Mouse (Mus musculus) forebrain, embryonic 16.5 days (tissue): ENCODE results near the gene Tmem238. TPM values are rescaled to one million over a fixed set of nuclear protein-coding genes. Genes with fewer than 3 reads are reported as not detected.
A peak's percentile ranks its signal among the peaks of the same experiment; 100 is the strongest.

Experiments used
- ATAC-seq: fragments of 200-750 bp; cut with Nextera tagmentation; 2 replicates; pipeline ENCODE4 v1.8.0; 2017; ENCODE audit warnings: mild to moderate bottlenecking, moderate library complexity
- H3K27ac ChIP-seq: fragments of 300-500 bp; sonication (generic); 2 replicates; pipeline ENCODE4 v1.5.1; 2014; ENCODE audit warnings: low read length, control low read depth
- H3K27me3 ChIP-seq: fragments of 300-500 bp; sonication (generic); replicated peaks from 2 replicates; pipeline ENCODE4 v1.6.1; 2014; ENCODE audit warnings: low read length; ENCODE audit not compliant: control insufficient read depth, insufficient read depth
- H3K36me3 ChIP-seq: fragments of 300-500 bp; sonication (generic); 2 replicates; pipeline ENCODE4 v1.6.1; 2014; ENCODE audit not compliant: control insufficient read depth, insufficient read depth
- H3K4me1 ChIP-seq: fragments of 300-500 bp; sonication (generic); replicated peaks from 2 replicates; pipeline ENCODE4 v1.6.1; 2014; ENCODE audit warnings: low read length; ENCODE audit not compliant: control insufficient read depth, insufficient read depth
- H3K4me2 ChIP-seq: fragments of 300-500 bp; sonication (generic); 2 replicates; pipeline ENCODE4 v1.6.1; 2014; ENCODE audit warnings: mild to moderate bottlenecking, low read length, control low read depth
- H3K4me3 ChIP-seq: fragments of 300-500 bp; sonication (generic); replicated peaks from 2 replicates; pipeline ENCODE4 v1.5.1; 2014; ENCODE audit warnings: mild to moderate bottlenecking, low read length, control low read depth
- H3K9ac ChIP-seq: fragments of 300-500 bp; sonication (generic); replicated peaks from 2 replicates; pipeline ENCODE4 v1.6.1; 2014; ENCODE audit warnings: low read depth, low read length, control low read depth
- H3K9me3 ChIP-seq: fragments of 300-500 bp; sonication (generic); 2 replicates; pipeline ENCODE4 v1.6.1; 2016; ENCODE audit warnings: low read length; ENCODE audit not compliant: control insufficient read depth
- WGBS: fragments of 180-500 bp; shearing (Covaris S2); extraction: QIAGEN DNeasy Blood & Tissue Kit; methylation state at CpG from one replicate; pipeline ENCODE4 v1.1.7; 2014; 5-methylcytosine and 5-hydroxymethylcytosine counted together
- polyA plus RNA-seq: library from polyadenylated mRNA; unstranded; fragments of >200 nt; fragmentation: Nextera tagmentation; extraction: Ambion mirVana; gene quantifications from 2 replicates; pipeline ENCODE4 v1.2.1, GENCODE M21; 2015

Tmem238 gene
- polyA plus RNA-seq, 1 experiment from 2014 or later: 3.3 TPM

GRCm38 (mm10) chr7:4777851-4778637 is 11.4 kb downstream of the Tmem238 start:
- Histone ChIP-seq H3K9me3 (no peaks in the 10 kb centered on the region), H3K27me3 (peaks cover 46% of the 10 kb centered on the region), H3K4me3 (no peak overlapping the region), H3K27ac (no peak overlapping the region), H3K9ac (no peak overlapping the region), H3K36me3 (no peaks in the 10 kb centered on the region), H3K4me2 (no peak overlapping the region), H3K4me1 (peaks cover 6% of the 10 kb centered on the region)
- no peak for ATAC-seq
- WGBS: 3% methylated on average over 16 of the region's 20 CpGs

GRCm38 (mm10) chr7:4776861-4777830 is 12.3 kb downstream of the Tmem238 start:
- no peak overlapping the region for H3K27ac ChIP-seq
- peak overlapping the region; percentile 41 for H3K9ac ChIP-seq
- H3K27me3 ChIP-seq: peaks cover 46% of the 10 kb centered on the region
- peaks cover 6% of the 10 kb centered on the region for H3K4me1 ChIP-seq
- H3K36me3 ChIP-seq: no peaks in the 10 kb centered on the region
- H3K4me3 ChIP-seq: peak overlapping the region; percentile 47
- peak; percentile 84 for ATAC-seq
- no peaks in the 10 kb centered on the region for H3K9me3 ChIP-seq
- peak overlapping the region; percentile 53 for H3K4me2 ChIP-seq
- WGBS: under 1% methylated on average over 37 of the region's 56 CpGs

- Histone ChIP-seq H3K36me3 (no peaks in the 10 kb centered on the region), H3K9ac (no peak overlapping the region), H3K4me1 (peaks cover 6% of the 10 kb centered on the region), H3K27ac (no peak overlapping the region), H3K4me2 (no peak overlapping the region), H3K27me3 (peaks cover 46% of the 10 kb centered on the region), H3K4me3 (no peak overlapping the region), H3K9me3 (no peaks in the 10 kb centered on the region)
- no peak for ATAC-seq
- 54% methylated on average over 10 of the region's 10 CpGs for WGBS
Observed at GRCm38 (mm10) chr7:4776131-4776530, 13.3 kb downstream of the Tmem238 start.

DNA sequence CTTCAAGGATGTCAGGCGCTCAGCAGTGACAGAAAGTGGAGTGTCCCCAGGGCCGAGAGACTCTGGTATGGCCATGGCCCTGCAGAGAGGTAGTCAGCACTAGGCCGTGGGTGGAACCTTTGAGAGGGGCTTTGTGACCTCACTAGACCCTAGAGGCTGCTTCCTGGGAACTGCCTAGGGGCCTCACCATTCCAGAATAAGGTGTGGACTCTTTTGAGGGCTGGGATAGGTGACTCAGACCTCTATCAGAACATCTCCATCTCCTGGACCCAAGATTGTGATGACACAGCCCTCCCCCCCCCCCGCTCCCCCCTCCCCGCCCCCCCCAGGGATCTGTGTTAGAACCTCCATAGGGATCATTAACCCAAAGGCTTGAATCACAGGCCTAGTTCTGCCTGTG is 18.3 kb downstream of the Tmem238 start, which contains the start of gene Fam71e2:
Gene Fam71e2 (minus strand): TSS at position 101 of the 400 bp plus-strand sequence.
- Histone ChIP-seq H3K27ac (no peak within 1 kb of the TSS), H3K27me3 (peaks cover 14% of the 10 kb centered on the region), H3K4me2 (no peak within 1 kb of the TSS), H3K36me3 (no peaks in the 10 kb centered on the region), H3K9ac (no peak within 1 kb of the TSS), H3K9me3 (no peaks in the 10 kb centered on the region), H3K4me1 (no peaks in the 10 kb centered on the region), H3K4me3 (no peak within 1 kb of the TSS)
- no peak for ATAC-seq
- 89% methylated on average over 3 of the region's 5 CpGs for WGBS

DNA sequence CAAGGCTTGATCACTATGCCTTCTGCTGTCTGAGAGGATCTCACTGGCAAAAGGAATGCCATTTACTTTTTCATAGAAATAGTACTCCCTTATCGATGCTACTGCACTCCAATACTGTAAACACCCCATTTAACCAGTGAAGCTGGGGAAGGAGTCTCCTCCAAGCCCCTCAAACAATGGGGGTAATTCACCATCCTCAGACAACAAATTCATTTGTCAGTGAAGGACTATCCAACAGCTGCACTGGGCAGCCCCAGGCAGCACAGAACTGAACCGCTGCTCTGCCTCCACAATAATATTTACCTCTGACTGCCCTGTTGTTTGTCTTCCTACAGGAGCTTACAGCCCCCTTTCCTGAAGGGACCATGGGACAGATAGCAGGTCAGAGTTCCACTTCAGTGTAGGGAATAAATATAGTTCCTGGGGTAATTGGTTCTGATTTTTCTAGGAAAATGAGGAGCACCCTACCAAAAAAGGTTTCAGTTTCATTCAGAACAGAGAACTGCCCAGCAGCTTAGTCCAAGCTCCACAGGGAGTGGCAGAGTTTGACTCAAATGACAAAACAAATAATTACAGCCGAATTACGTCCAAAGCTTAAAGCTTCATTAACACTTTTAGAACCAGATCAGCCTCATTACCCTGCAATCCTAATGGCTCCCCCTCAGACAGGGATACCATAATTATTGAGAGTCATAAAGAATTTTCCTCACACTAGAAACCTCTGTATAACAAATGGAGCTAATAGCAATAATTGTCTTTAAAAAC is 24.3 kb downstream of the Tmem238 start:
- no peak overlapping the region for H3K27ac ChIP-seq
- no peaks in the 10 kb centered on the region; the same call in 1 of the 2 replicates for H3K4me1 ChIP-seq
- no peaks in the 10 kb centered on the region for H3K36me3 ChIP-seq
- H3K4me3 ChIP-seq: no peak overlapping the region
- ATAC-seq: no peak
- under 1% methylated on average over 4 of the region's 4 CpGs for WGBS
- H3K9ac ChIP-seq: no peak overlapping the region
- H3K9me3 ChIP-seq: no peaks in the 10 kb centered on the region
- H3K4me2 ChIP-seq: no peak overlapping the region
- H3K27me3 ChIP-seq: no peaks in the 10 kb centered on the region; the same call in 1 of the 2 replicates

- H3K4me2 ChIP-seq: no peak overlapping the region
- 50% methylated on average over 1 of the region's 1 CpGs for WGBS
- H3K27me3 ChIP-seq: no peaks in the 10 kb centered on the region
- no peak for ATAC-seq
- H3K4me1 ChIP-seq: no peaks in the 10 kb centered on the region
- H3K36me3 ChIP-seq: no peaks in the 10 kb centered on the region
- no peak overlapping the region for H3K9ac ChIP-seq
- no peak overlapping the region for H3K27ac ChIP-seq
- no peak overlapping the region for H3K4me3 ChIP-seq
- H3K9me3 ChIP-seq: no peaks in the 10 kb centered on the region
Observed at GRCm38 (mm10) chr7:4759670-4760069, 29.8 kb downstream of the Tmem238 start.

- Histone ChIP-seq H3K36me3 (no peaks in the 10 kb centered on the region), H3K4me3 (peak within 1 kb of the TSS; percentile 30), H3K9ac (no peak within 1 kb of the TSS), H3K27me3 (no peaks in the 10 kb centered on the region), H3K27ac (no peak within 1 kb of the TSS), H3K9me3 (no peaks in the 10 kb centered on the region), H3K4me2 (peak within 1 kb of the TSS; percentile 48), H3K4me1 (peaks cover 15% of the 10 kb centered on the region)
- peak; percentile 86 for ATAC-seq
- 3% methylated on average over 24 of the region's 24 CpGs for WGBS
Observed at GRCm38 (mm10) chr7:4752821-4753570, 36.5 kb downstream of the Tmem238 start, which contains the start of gene Cox6b2. Gene Cox6b2, minus strand, starts transcription at chr7:4753094.

- Histone ChIP-seq H3K9ac (no peak overlapping the region), H3K27ac (no peak overlapping the region), H3K4me2 (peak overlapping the region; percentile 48), H3K4me3 (peak overlapping the region; percentile 30), H3K9me3 (no peaks in the 10 kb centered on the region), H3K27me3 (no peaks in the 10 kb centered on the region), H3K4me1 (peaks cover 15% of the 10 kb centered on the region), H3K36me3 (no peaks in the 10 kb centered on the region)
- ATAC-seq: peak; percentile 37
- 2% methylated on average over 30 of the region's 30 CpGs for WGBS
Observed at GRCm38 (mm10) chr7:4751971-4752820, 37.3 kb downstream of the Tmem238 start.
